Mouse (Mus musculus) brain, embryonic 14.5 days (tissue): ENCODE measurements around the gene Cngb1. TPM values are rescaled to one million over a fixed set of nuclear protein-coding genes. Genes with fewer than 3 reads are reported as not detected.

Experiments
- DNase-seq: peaks from one replicate; pipeline ENCODE4 v3.0.0-alpha.2; 2011; ENCODE audit warnings: low read depth
- CTCF ChIP-seq: fragments of 200-500 bp; IDR thresholded peaks from 2 replicates; pipeline ENCODE4 v1.5.1; 2012; ENCODE audit warnings: inconsistent platforms, mild to moderate bottlenecking, moderate library complexity, borderline replicate concordance; ENCODE audit not compliant: insufficient read depth, insufficient read length; ENCODE audit errors: extremely low read depth
- POLR2A ChIP-seq: fragments of 200-500 bp; IDR thresholded peaks from 2 replicates; pipeline ENCODE4 v1.6.1; 2012; ENCODE audit warnings: mild to moderate bottlenecking, inconsistent platforms, borderline replicate concordance; ENCODE audit not compliant: poor library complexity, insufficient read depth, insufficient read length, severe bottlenecking; ENCODE audit errors: extremely low read depth
- polyA plus RNA-seq: library from polyadenylated mRNA; depleted of rRNA; stranded (reverse); fragments of >200 nt; gene quantifications from 2 replicates; pipeline ENCODE4 v1.2.3, GENCODE M21; 2012

Gene Cngb1
- polyA plus RNA-seq, 1 experiment, result 0.53 TPM

- no peak for TF ChIP-seq POLR2A
- no peak for TF ChIP-seq CTCF
- no peak for DNase-seq
Measured at GRCm38 (mm10) chr8:95336363-95336762, 30.0 kb upstream of the Cngb1 start.

DNA sequence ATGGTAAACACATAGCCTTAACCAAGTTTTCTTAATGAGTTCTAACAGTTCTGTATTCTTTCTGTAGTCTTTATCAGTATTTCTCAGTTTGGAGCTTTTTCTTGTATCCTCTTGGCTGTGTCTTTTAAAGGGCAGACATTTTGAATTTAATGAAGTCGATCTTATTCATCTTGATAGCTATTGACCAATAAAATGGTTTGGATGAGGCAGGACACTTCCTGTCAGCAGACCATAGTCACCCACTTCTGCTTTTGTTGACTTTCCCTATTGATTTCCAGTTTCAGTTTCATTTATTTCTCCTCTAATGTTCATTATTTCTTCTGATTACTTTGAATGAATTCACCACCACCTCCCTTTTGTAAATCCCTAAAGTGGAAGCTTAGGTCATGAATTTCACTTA lies 29.3 kb upstream of the Cngb1 start:
- DNase-seq, result no peak
- TF ChIP-seq POLR2A (no peak), CTCF (no peak)

DNA sequence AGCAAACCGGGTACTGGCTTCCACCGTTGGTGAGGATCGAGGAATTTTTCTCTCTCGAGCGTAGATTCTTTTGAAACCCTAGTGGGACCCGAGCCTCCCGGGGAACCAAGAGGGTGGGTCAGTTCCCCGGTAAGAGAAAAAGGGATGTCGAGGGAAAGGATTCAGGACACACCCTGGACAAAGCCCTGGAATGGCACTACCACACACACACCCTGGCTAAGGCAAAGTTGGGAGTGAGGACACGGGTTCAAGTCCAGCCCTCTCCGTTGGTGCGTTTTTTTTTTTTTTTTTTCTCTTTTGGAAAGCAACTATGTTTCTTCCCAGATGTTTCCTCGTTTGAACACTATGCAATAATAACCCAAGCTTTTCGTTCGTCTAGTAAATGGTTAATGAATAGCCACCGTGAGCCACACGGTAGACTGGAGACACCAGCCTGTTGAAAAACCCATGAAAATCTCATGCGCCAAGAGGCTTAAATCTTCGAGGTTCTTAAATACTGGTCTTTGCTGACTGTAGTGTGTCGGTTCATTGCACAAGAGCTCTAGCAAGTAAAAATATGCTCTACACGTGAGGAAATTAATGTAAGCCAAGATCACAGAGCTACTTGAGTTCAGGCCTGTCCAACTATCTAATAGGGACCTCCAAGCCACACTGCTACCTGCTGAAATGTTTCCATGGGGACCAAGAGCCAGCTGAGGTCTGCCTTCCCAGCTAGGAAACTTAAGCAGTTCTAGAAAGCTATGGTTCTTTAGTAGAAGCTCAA lies 26.2 kb upstream of the Cngb1 start:
- TF ChIP-seq CTCF (no peak), POLR2A (no peak)
- DNase-seq, result peak; percentile 20

- TF ChIP-seq POLR2A (peak; percentile 79), CTCF (peak; percentile 66)
- peak; percentile 97 for DNase-seq
Measured at GRCm38 (mm10) chr8:95331720-95332436, 25.5 kb upstream of the Cngb1 start, which contains the start of the genes Zfp319 and Usb1. Gene Zfp319, minus strand, starts transcription at chr8:95331950. Gene Usb1, plus strand, starts transcription at chr8:95332284.

GRCm38 (mm10) chr8:95331156-95331719 lies 24.9 kb upstream of the Cngb1 start:
- TF ChIP-seq POLR2A (no peak), CTCF (no peak)
- no peak for DNase-seq

GRCm38 (mm10) chr8:95330367-95330766 lies 24.0 kb upstream of the Cngb1 start:
- no peak for DNase-seq
- TF ChIP-seq CTCF (no peak), POLR2A (no peak)

- TF ChIP-seq POLR2A, result no peak
- TF ChIP-seq CTCF, result no peak
- DNase-seq, result no peak
Measured at GRCm38 (mm10) chr8:95327866-95328465, 21.6 kb upstream of the Cngb1 start.

GRCm38 (mm10) chr8:95326822-95327221 lies 20.4 kb upstream of the Cngb1 start:
- no peak for DNase-seq
- TF ChIP-seq CTCF (no peak), POLR2A (no peak)

DNA sequence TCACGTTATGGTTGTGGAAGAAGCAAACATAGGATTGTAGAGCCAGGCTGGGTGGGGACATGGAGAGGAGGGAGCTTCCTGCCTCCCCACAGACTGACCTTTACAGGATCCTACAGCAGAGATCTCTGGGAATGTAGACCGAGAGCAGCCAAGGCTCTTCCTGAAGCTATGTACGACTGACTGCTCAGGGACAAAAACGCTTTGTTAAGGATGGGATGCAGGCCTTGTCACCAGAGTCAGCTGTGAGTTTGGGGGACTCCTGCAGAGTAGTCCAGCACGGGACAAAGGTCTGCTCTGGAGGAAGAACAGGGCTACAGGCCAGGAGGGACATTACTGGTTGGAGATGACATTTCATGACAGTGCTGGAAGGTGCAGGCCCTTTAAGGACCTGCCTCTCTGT lies 18.3 kb upstream of the Cngb1 start:
- DNase-seq, result no peak
- TF ChIP-seq POLR2A (no peak), CTCF (no peak)

DNA sequence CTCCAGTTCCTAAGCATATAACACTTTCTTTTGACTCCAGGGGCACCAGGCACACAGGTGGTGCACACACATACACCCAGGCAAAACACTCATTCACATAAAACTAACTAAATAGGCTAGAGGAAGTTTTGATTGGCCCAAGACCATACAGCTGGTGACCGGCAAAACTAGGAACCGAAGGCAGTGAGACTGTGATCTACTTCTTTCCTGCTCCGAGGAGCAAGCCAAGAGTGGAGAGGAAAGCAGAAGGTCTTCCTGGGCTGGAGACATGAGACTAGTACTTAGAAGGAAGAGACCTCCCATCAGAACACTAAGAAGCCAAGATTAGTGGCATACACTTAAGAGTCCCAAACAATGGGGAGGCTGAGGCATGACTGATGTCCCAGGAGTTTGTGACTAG lies 16.8 kb upstream of the Cngb1 start:
- TF ChIP-seq CTCF (no peak), POLR2A (no peak)
- no peak for DNase-seq

DNA sequence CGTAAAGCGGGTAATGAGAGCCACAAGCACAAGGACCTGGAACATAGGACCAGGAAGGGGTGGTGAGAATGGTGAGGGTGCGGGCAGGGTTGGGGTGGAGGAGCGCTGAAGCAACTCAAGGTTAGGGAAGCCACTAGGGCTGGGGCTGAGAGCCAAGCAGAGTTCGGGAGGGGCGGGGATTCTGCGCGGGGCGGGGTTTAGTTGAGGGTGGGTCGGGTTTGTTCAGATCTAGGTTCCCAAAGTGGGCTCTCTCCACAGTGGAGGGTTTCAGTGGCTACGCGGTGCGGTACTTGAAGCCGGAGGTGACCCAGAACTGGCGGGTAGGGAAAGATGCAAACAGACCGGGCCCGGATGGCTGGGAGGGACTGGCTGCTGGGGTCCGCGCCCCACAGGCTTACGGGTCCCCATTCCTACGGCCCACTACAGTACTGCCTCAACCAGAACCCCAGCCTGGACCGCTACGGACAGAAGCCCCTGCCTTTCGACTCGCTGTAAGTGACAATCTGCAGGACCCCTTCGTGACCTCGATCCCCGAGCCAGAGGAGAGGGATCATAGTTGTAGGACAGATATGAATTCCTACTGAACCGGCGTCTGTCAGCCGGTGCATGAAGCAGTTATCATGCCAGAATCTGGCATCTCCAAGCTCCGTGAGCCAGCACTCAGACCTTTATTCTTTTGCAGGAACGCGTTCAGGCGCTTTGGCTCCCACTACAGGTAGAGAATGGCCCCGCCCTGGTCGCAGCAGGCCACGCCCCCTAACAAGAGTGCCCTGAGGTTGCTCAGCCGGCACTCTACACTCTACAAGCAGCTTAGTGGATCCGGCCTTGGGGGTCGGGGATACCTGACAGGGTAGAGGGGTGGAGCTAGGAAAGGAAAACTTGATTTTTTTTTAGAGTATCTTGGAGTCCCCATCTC lies 14.1 kb upstream of the Cngb1 start:
- no peak for TF ChIP-seq POLR2A
- peak; percentile 36; the same call in 1 of the 2 replicates for TF ChIP-seq CTCF
- DNase-seq, result peak; percentile 67
